Mouse (Mus musculus): ENCODE results near the gene Calcoco2. TPM values are rescaled to one million over a fixed set of nuclear protein-coding genes. Genes with fewer than 3 reads are reported as not detected.
A peak's percentile ranks its signal among the peaks of the same experiment; 100 is the strongest.
"Not testable (repeated sequence)": the region's sequence is repeated elsewhere in the genome, so short reads cannot be mapped to it uniquely, and the experiment has no call there.

Calcoco2 gene
- polyA plus RNA-seq, 1 experiment from 2014 or later, result 0.09 TPM

GRCm38 (mm10) chr11:96116116-96116515 lies 4.4 kb upstream of the Calcoco2 start:
- ATAC-seq (ENCODE audit: low FRiP score, low read depth), result no peak
- Histone ChIP-seq H3K27me3 (no peaks in the 10 kb centered on the region), H3K4me1 (replicated peaks) (no peaks in the 10 kb centered on the region), H3K4me3 (no peak overlapping the region), H3K9ac (no peak overlapping the region), H3K4me2 (no peak overlapping the region), H3K36me3 (no peaks in the 10 kb centered on the region), H3K27ac (replicated peaks) (no peak overlapping the region), H3K9me3 (no peaks in the 10 kb centered on the region)
- 92% methylated on average over 3 of the region's 3 CpGs for WGBS

GRCm38 (mm10) chr11:96115416-96115815 lies 3.7 kb upstream of the Calcoco2 start:
- Histone ChIP-seq H3K9ac (no peak overlapping the region), H3K4me3 (no peak overlapping the region), H3K27me3 (no peaks in the 10 kb centered on the region), H3K9me3 (no peaks in the 10 kb centered on the region), H3K36me3 (no peaks in the 10 kb centered on the region), H3K4me2 (no peak overlapping the region), H3K4me1 (replicated peaks) (no peaks in the 10 kb centered on the region), H3K27ac (replicated peaks) (no peak overlapping the region)
- ATAC-seq (ENCODE audit: low FRiP score, low read depth), result no peak
- 92% methylated on average over 6 of the region's 6 CpGs for WGBS

DNA sequence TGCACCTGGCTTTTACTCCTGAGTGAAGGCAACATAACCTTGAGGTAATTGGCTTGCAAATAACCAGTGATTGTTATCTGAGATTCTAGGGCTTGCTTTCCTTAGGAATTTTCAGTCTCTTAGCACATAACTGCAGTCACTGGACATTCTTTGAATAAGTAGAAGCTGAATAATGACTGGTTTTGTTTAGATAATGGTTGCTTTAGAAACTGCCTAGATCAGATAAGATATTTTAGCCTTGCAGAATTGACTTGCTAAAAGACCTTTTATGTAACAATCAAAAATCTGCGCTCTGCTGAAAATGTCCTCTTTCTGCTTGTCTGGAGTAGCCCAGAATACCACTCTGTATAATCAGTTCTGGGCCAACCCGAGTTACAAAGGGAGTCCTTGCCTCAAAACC lies 2.3 kb upstream of the Calcoco2 start:
- Histone ChIP-seq H3K36me3 (no peaks in the 10 kb centered on the region), H3K9ac (no peak overlapping the region), H3K4me2 (no peak overlapping the region), H3K27me3 (no peaks in the 10 kb centered on the region), H3K9me3 (no peaks in the 10 kb centered on the region), H3K4me1 (replicated peaks) (no peaks in the 10 kb centered on the region), H3K4me3 (no peak overlapping the region), H3K27ac (replicated peaks) (no peak overlapping the region)
- 67% methylated on average over 2 of the region's 2 CpGs for WGBS
- no peak for ATAC-seq (ENCODE audit: low FRiP score, low read depth)

DNA sequence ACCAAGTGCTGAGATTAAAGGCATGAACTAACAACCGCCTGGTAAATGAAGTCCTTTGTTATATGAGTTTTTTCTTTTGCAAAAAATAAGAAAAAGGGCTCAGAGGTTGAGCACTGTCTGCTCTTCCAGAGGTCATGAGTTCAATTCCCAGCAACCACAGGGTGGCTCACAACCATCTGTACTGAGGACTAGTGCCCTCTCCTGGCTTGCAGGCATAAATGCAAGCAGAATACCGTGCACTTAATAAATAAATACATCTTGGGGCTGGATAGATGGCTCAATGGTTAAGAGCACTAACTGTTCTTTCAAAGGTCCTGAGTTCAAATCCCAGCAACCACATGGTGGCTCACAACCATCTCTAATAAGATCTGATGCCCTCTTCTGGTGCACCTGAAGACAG lies 814 bp downstream of the Calcoco2 start:
- 68% methylated on average over 2 of the region's 2 CpGs for WGBS
- H3K36me3 ChIP-seq; H3K9ac ChIP-seq; H3K27ac ChIP-seq (replicated peaks); H3K9me3 ChIP-seq; H3K4me2 ChIP-seq; H3K4me1 ChIP-seq (replicated peaks); H3K27me3 ChIP-seq; H3K4me3 ChIP-seq; ATAC-seq (ENCODE audit: low FRiP score, low read depth): not testable (repeated sequence)

- Histone ChIP-seq H3K27me3 (no peaks in the 10 kb centered on the region), H3K4me3 (no peak overlapping the region), H3K9ac (no peak overlapping the region), H3K36me3 (no peaks in the 10 kb centered on the region), H3K4me1 (replicated peaks) (no peaks in the 10 kb centered on the region), H3K4me2 (no peak overlapping the region), H3K27ac (replicated peaks) (no peak overlapping the region), H3K9me3 (no peaks in the 10 kb centered on the region)
- 81% methylated on average over 1 of the region's 1 CpGs for WGBS
- ATAC-seq (ENCODE audit: low FRiP score, low read depth), result no peak
These were observed 3.4 kb downstream of the Calcoco2 start for GRCm38 (mm10) chr11:96108376-96108775.

GRCm38 (mm10) chr11:96093361-96093760 lies 18.4 kb downstream of the Calcoco2 start:
- ATAC-seq (ENCODE audit: low FRiP score, low read depth), result no peak
- H3K4me2 ChIP-seq, result no peak overlapping the region
- no peaks in the 10 kb centered on the region for H3K27me3 ChIP-seq
- H3K9ac ChIP-seq, result no peak overlapping the region
- H3K9me3 ChIP-seq, result no peaks in the 10 kb centered on the region
- no peaks in the 10 kb centered on the region for H3K36me3 ChIP-seq
- WGBS, result 13% methylated on average over 3 of the region's 3 CpGs
- H3K4me1 ChIP-seq (replicated peaks), result no peaks in the 10 kb centered on the region
- no peak overlapping the region for H3K27ac ChIP-seq (replicated peaks)
- H3K4me3 ChIP-seq, result no peak overlapping the region

- ATAC-seq (ENCODE audit: low FRiP score, low read depth), result no peak
- Histone ChIP-seq H3K9me3 (no peaks in the 10 kb centered on the region), H3K27ac (replicated peaks) (no peak overlapping the region), H3K36me3 (no peaks in the 10 kb centered on the region), H3K27me3 (no peaks in the 10 kb centered on the region), H3K4me1 (replicated peaks) (no peaks in the 10 kb centered on the region), H3K9ac (no peak overlapping the region), H3K4me2 (no peak overlapping the region), H3K4me3 (no peak overlapping the region)
- 41% methylated on average over 7 of the region's 7 CpGs for WGBS
These were observed 19.0 kb downstream of the Calcoco2 start for GRCm38 (mm10) chr11:96092674-96093291.

DNA sequence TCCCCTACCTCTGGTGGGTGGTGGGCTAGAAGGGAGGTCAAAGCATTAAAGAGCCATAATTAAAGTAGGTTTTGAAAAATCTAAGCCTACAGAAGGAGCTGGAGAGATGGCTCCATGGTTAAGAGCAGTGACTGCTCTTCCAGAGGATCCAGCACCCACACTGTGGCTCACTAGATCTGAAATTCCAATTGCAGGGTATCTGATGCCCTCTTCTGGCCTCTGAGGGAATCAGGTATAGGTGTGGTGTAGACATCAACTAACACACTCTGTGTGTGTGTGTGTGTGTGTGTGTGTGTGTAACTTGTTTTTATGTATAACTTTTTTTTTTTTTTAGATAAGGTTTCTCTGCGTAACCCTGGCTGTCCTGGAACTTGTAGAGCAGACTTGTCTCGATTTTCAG lies 20.7 kb downstream of the Calcoco2 start:
- H3K36me3 ChIP-seq, result no peaks in the 10 kb centered on the region
- H3K27me3 ChIP-seq, result no peaks in the 10 kb centered on the region
- no peak overlapping the region for H3K4me2 ChIP-seq
- H3K9me3 ChIP-seq, result no peaks in the 10 kb centered on the region
- H3K9ac ChIP-seq, result no peak overlapping the region
- no peak for ATAC-seq (ENCODE audit: low FRiP score, low read depth)
- no peak overlapping the region for H3K4me3 ChIP-seq
- no peaks in the 10 kb centered on the region for H3K4me1 ChIP-seq (replicated peaks)
- 75% methylated on average over 2 of the region's 2 CpGs for WGBS
- H3K27ac ChIP-seq (replicated peaks), result no peak overlapping the region

DNA sequence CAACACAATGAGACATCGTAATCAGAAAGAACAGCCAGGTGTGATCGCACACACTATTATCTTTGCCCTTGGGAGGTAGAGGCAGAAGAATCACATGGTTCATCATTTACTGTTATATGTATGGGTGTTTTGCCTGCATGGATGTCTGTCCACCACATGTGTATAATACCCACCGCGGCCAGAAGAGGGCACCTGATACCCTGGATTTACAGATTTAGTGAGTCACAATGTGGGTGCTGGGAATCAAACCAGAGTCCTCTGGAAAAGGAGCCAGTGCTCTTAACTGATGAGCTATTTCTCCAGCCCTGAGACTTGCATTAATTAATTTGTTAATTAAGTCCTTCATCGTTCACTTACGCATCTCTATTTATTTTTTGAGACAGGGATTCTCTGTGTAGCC lies 23.8 kb downstream of the Calcoco2 start:
- ATAC-seq (ENCODE audit: low FRiP score, low read depth), result no peak
- H3K4me1 ChIP-seq (replicated peaks), result no peaks in the 10 kb centered on the region
- no peaks in the 10 kb centered on the region for H3K9me3 ChIP-seq
- no peaks in the 10 kb centered on the region for H3K27me3 ChIP-seq
- no peak overlapping the region for H3K27ac ChIP-seq (replicated peaks)
- 91% methylated on average over 6 of the region's 6 CpGs for WGBS
- no peak overlapping the region for H3K9ac ChIP-seq
- no peak overlapping the region for H3K4me3 ChIP-seq
- no peak overlapping the region for H3K4me2 ChIP-seq
- H3K36me3 ChIP-seq, result no peaks in the 10 kb centered on the region

DNA sequence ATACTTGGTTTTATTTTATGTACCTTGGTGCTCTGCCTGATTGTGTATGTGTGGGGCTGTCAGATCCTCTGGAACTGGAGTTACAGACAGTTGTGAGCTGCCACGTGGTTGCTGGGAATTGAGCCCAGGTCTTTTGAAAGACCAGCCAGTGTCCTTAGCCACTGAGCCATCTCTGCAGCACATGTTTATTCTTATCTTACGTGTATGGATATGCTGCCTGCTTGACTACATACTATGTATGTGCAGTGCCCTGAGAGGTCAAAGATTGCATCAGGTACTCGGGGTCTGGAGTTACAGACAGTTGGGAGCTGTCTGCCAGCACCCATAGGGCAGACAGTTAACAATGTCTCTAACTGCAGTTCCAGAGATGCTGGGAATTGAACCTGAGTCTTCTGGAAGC lies 29.1 kb downstream of the Calcoco2 start:
- Histone ChIP-seq H3K4me3 (no peak overlapping the region), H3K36me3 (no peaks in the 10 kb centered on the region), H3K4me1 (replicated peaks) (no peaks in the 10 kb centered on the region), H3K9ac (no peak overlapping the region), H3K27me3 (no peaks in the 10 kb centered on the region), H3K27ac (replicated peaks) (no peak overlapping the region), H3K4me2 (no peak overlapping the region), H3K9me3 (no peaks in the 10 kb centered on the region)
- ATAC-seq (ENCODE audit: low FRiP score, low read depth), result no peak
- 76% methylated on average over 3 of the region's 3 CpGs for WGBS

DNA sequence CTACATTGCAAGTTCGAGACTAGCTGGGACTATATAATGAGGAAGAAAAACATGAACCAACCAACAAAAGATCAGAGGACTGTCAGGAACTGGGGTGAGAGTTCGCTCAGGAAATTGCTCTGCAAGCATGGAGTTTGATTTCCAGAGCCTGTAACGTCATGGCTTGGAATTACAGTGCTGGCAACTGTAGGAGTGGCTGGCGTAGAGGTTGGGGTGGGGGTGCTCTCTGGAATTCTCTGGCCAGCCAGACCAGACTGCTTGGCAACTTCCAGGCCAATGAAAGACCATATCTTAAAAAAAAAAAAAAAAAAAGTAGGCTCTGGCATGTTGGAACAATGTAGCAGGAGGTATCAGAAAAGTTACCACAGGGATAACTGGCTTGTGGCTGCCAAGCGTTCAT lies 31.0 kb downstream of the Calcoco2 start:
- Histone ChIP-seq H3K27ac (replicated peaks) (no peak overlapping the region), H3K9ac (no peak overlapping the region), H3K36me3 (no peaks in the 10 kb centered on the region), H3K4me1 (replicated peaks) (0 out of 2 replicates have a peak, but pooled peaks cover 4% of the 10 kb centered on the region), H3K4me3 (no peak overlapping the region), H3K27me3 (no peaks in the 10 kb centered on the region), H3K9me3 (no peaks in the 10 kb centered on the region), H3K4me2 (no peak overlapping the region)
- 81% methylated on average over 5 of the region's 5 CpGs for WGBS
- ATAC-seq (ENCODE audit: low FRiP score, low read depth), result no peak

GRCm38 (mm10) chr11:96076221-96077105 lies 35.3 kb downstream of the Calcoco2 start:
- peak overlapping the region; percentile 44 for H3K9ac ChIP-seq
- 66% methylated on average over 13 of the region's 13 CpGs for WGBS
- H3K36me3 ChIP-seq, result peaks cover 6% of the 10 kb centered on the region

More at GRCm38 (mm10) chr11:96076221-96077105, 35.3 kb downstream of the Calcoco2 start:
- H3K27me3 ChIP-seq, result no peaks in the 10 kb centered on the region
- peak overlapping the region; percentile 91 for H3K27ac ChIP-seq (replicated peaks)
- peak overlapping the region; percentile 70 for H3K4me3 ChIP-seq
- H3K9me3 ChIP-seq, result no peaks in the 10 kb centered on the region
- ATAC-seq (ENCODE audit: low FRiP score, low read depth), result no peak
- peaks cover 21% of the 10 kb centered on the region for H3K4me1 ChIP-seq (replicated peaks)
- H3K4me2 ChIP-seq, result peak overlapping the region; percentile 60
